Mouse (Mus musculus) lung, adult 2 months (tissue): ENCODE data around the gene 6030408B16Rik.

ENCODE experiments used
- CTCF ChIP-seq: fragments of 200-500 bp; IDR thresholded peaks from 2 replicates; pipeline ENCODE4 v1.5.1; 2011; ENCODE audit warnings: mild to moderate bottlenecking, low read length, control low read depth; ENCODE audit not compliant: insufficient read depth
- POLR2A ChIP-seq: fragments of 200-500 bp; IDR thresholded peaks from 2 replicates; pipeline ENCODE4 v1.6.1; 2011; ENCODE audit warnings: low read depth, mild to moderate bottlenecking, control low read depth, low read length, borderline replicate concordance; ENCODE audit errors: extremely low read depth

DNA sequence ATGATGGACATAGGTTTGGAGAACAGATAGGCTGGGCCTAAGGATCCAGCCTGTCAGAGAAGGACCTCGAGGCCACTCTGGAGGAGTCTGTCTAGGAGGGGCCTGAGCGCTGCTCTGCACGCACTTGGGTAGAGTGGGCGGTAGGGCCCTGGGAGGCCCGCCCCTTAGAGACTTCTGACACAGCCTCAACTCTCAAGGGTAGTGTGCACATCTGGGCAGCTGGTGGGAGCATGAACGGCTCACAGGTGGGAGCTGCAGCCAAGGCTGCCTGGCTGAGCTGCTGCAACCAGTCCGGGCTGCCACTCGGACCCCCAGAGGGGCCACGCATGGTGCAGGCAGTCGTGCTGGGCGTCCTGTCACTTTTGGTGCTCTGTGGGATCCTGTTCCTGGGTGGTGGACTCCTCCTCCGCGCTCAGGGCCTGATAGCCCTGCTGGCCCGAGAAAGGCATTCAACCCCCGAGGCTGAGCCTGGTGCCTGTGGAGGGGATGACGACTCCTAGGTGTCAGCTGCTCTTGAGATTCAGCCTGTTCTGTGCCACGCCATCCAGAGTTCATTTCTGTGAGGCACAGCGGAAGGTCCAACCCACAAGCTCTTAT is at the start of gene 6030408B16Rik:
- TF ChIP-seq POLR2A (peak; percentile 47; the same call in 1 of the 2 replicates), CTCF (no peak)
